Mouse (Mus musculus) lung, adult 2 months (tissue): ENCODE data around the gene Sec63.

Experiments
- CTCF ChIP-seq: fragments of 200-500 bp; IDR thresholded peaks from 2 replicates; pipeline ENCODE4 v1.5.1; 2011; ENCODE audit warnings: mild to moderate bottlenecking, low read length, control low read depth; ENCODE audit not compliant: insufficient read depth
- POLR2A ChIP-seq: fragments of 200-500 bp; IDR thresholded peaks from 2 replicates; pipeline ENCODE4 v1.6.1; 2011; ENCODE audit warnings: low read depth, mild to moderate bottlenecking, control low read depth, low read length, borderline replicate concordance; ENCODE audit errors: extremely low read depth

DNA sequence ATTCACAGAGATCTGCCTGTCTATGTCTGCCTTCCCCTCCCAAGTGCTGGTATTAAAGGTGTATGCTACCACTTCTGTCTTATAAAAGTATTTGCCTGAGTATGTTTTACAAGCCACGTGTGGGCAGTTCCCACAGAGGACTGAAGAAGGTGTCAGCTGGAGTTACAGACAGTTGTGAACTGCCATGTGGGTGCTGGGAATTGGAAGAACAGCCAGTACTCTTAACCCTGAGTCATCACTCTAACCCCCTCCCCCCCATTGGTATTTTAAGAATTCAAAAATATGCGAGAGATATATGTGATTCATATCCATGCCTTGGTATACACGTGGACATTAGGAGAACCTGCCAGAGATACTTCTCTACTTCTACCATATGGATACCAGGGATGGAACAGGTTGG lies 20.4 kb downstream of the Sec63 start:
- no peak for TF ChIP-seq CTCF
- TF ChIP-seq POLR2A: no peak
